Mouse (Mus musculus) forebrain, postnatal 0 days (tissue): ENCODE data around the gene Ing2. TPM values are rescaled to one million over a fixed set of nuclear protein-coding genes. Genes with fewer than 3 reads are reported as not detected.
A peak's percentile ranks its signal among the peaks of the same experiment; 100 is the strongest.

Source experiments
- ATAC-seq: fragments of 200-750 bp; cut with Nextera tagmentation; 2 replicates; pipeline ENCODE4 v1.8.0; 2017; ENCODE audit warnings: mild to moderate bottlenecking, moderate library complexity
- DNase-seq: peaks from one replicate; pipeline ENCODE4 v3.0.0-alpha.2; 2015
- H3K27ac ChIP-seq: fragments of 300-500 bp; sonication (generic); 2 replicates; pipeline ENCODE4 v1.5.1; 2014; ENCODE audit warnings: low read depth, mild to moderate bottlenecking, antibody characterized with exemption, low read length, moderate library complexity, mixed read lengths
- H3K27me3 ChIP-seq: fragments of 300-500 bp; sonication (generic); 2 replicates; pipeline ENCODE4 v1.6.1; 2014; ENCODE audit warnings: mild to moderate bottlenecking, low read length, mixed read lengths; ENCODE audit not compliant: insufficient read depth
- H3K36me3 ChIP-seq: fragments of 300-500 bp; sonication (generic); 2 replicates; pipeline ENCODE4 v1.6.1; 2014; ENCODE audit warnings: mild to moderate bottlenecking, moderate library complexity; ENCODE audit not compliant: insufficient read depth
- H3K4me1 ChIP-seq: fragments of 300-500 bp; sonication (generic); 2 replicates; pipeline ENCODE4 v1.6.1; 2014; ENCODE audit warnings: antibody characterized with exemption; ENCODE audit not compliant: insufficient read depth
- H3K4me2 ChIP-seq: fragments of 300-500 bp; sonication (generic); 2 replicates; pipeline ENCODE4 v1.6.1; 2014; ENCODE audit warnings: low read depth, mild to moderate bottlenecking, moderate library complexity
- H3K4me3 ChIP-seq: fragments of 300-500 bp; sonication (generic); 2 replicates; pipeline ENCODE4 v1.5.1; 2014; ENCODE audit warnings: low read depth, low read length, mixed read lengths
- H3K9ac ChIP-seq: fragments of 300-500 bp; sonication (generic); 2 replicates; pipeline ENCODE4 v1.6.1; 2014; ENCODE audit warnings: mild to moderate bottlenecking
- H3K9me3 ChIP-seq: fragments of 300-500 bp; sonication (generic); 2 replicates; pipeline ENCODE4 v1.6.1; 2016; ENCODE audit warnings: low read length
- CTCF ChIP-seq: sonication (generic); IDR thresholded peaks from 2 replicates; pipeline ENCODE4 v1.5.1; 2016; ENCODE audit warnings: antibody characterized with exemption, control low read depth, low read depth
- WGBS: fragments of 180-500 bp; shearing (Covaris S2); extraction: QIAGEN DNeasy Blood & Tissue Kit; methylation state at CpG from one replicate; pipeline ENCODE4 v1.1.7; 2014; 5-methylcytosine and 5-hydroxymethylcytosine counted together
- polyA plus RNA-seq: library from polyadenylated mRNA; unstranded; fragments of >200 nt; fragmentation: Nextera tagmentation; extraction: Ambion mirVana; gene quantifications from 2 replicates; pipeline ENCODE4 v1.2.1, GENCODE M21; 2015
- total RNA-seq: library from RNA; depleted of rRNA; stranded (reverse); fragments of >200 nt; gene quantifications from 2 replicates; pipeline ENCODE4 v1.2.3, GENCODE M21; 2014

The Ing2 gene
- total and polyA plus RNA-seq, 2 experiments from 2014 or later = 8.9 to 13.1 TPM

- no peaks in the 10 kb centered on the region for H3K9me3 ChIP-seq
- ATAC-seq (no peak), DNase-seq (no peak)
- H3K4me1 ChIP-seq = no peaks in the 10 kb centered on the region
- H3K27ac ChIP-seq = no peak overlapping the region
- TF ChIP-seq CTCF = no peak
- H3K4me3 ChIP-seq = peak overlapping the region; percentile 4; the same call in 1 of the 2 replicates
- H3K9ac ChIP-seq = no peak overlapping the region
- H3K36me3 ChIP-seq = no peaks in the 10 kb centered on the region
- H3K27me3 ChIP-seq = no peaks in the 10 kb centered on the region
- WGBS = 2% methylated on average over 16 of the region's 16 CpGs
- peak overlapping the region; percentile 32 for H3K4me2 ChIP-seq
Measured at GRCm38 (mm10) chr8:47690674-47691078, 15.3 kb upstream of the Ing2 start.

- H3K4me3 ChIP-seq = no peak overlapping the region
- no peak overlapping the region for H3K9ac ChIP-seq
- no peaks in the 10 kb centered on the region for H3K9me3 ChIP-seq
- no peaks in the 10 kb centered on the region for H3K36me3 ChIP-seq
- H3K4me1 ChIP-seq = no peaks in the 10 kb centered on the region
- 59% methylated on average over 12 of the region's 12 CpGs for WGBS
- TF ChIP-seq CTCF = peak; percentile 21; the same call in 1 of the 2 replicates
- DNase-seq = no peak
- H3K27me3 ChIP-seq = no peaks in the 10 kb centered on the region
- H3K4me2 ChIP-seq = no peak overlapping the region
- H3K27ac ChIP-seq = no peak overlapping the region
- ATAC-seq = no peak
Measured at GRCm38 (mm10) chr8:47689704-47690326, 14.5 kb upstream of the Ing2 start.

- Histone ChIP-seq H3K36me3 (no peaks in the 10 kb centered on the region), H3K4me3 (no peak overlapping the region)
- 84% methylated on average over 5 of the region's 5 CpGs for WGBS
Measured at GRCm38 (mm10) chr8:47684441-47684840, 9.1 kb upstream of the Ing2 start.

GRCm38 (mm10) chr8:47683994-47684393, 8.6 kb upstream of the Ing2 start:
- Histone ChIP-seq H3K9me3 (no peaks in the 10 kb centered on the region), H3K36me3 (no peaks in the 10 kb centered on the region), H3K4me3 (no peak overlapping the region), H3K4me2 (no peak overlapping the region), H3K4me1 (0 out of 2 replicates have a peak, but pooled peaks cover 4% of the 10 kb centered on the region), H3K27ac (no peak overlapping the region), H3K9ac (no peak overlapping the region), H3K27me3 (no peaks in the 10 kb centered on the region)
- TF ChIP-seq CTCF = no peak
- ATAC-seq (no peak), DNase-seq (no peak)
- WGBS = 83% methylated on average over 9 of the region's 9 CpGs

More at GRCm38 (mm10) chr8:47684441-47684840, 9.1 kb upstream of the Ing2 start:
- H3K27ac ChIP-seq = no peak overlapping the region
- DNase-seq (no peak), ATAC-seq (no peak)
- no peak overlapping the region for H3K4me2 ChIP-seq
- H3K27me3 ChIP-seq = no peaks in the 10 kb centered on the region
- H3K9ac ChIP-seq = no peak overlapping the region
- 0 out of 2 replicates have a peak, but pooled peaks cover 4% of the 10 kb centered on the region for H3K4me1 ChIP-seq
- no peak for TF ChIP-seq CTCF
- no peaks in the 10 kb centered on the region for H3K9me3 ChIP-seq

GRCm38 (mm10) chr8:47680306-47680705, 5.0 kb upstream of the Ing2 start:
- H3K4me3 ChIP-seq = no peak overlapping the region
- no peaks in the 10 kb centered on the region for H3K9me3 ChIP-seq
- ATAC-seq (peak; percentile 26; the same call in 1 of the 2 replicates), DNase-seq (no peak)
- no peak for TF ChIP-seq CTCF
- no peaks in the 10 kb centered on the region for H3K27me3 ChIP-seq
- 0 out of 2 replicates have a peak, but pooled peaks cover 4% of the 10 kb centered on the region for H3K4me1 ChIP-seq
- no peak overlapping the region for H3K27ac ChIP-seq
- WGBS = 57% methylated on average over 4 of the region's 4 CpGs
- no peak overlapping the region for H3K9ac ChIP-seq
- H3K4me2 ChIP-seq = no peak overlapping the region
- H3K36me3 ChIP-seq = no peaks in the 10 kb centered on the region

- no peaks in the 10 kb centered on the region for H3K36me3 ChIP-seq
- 0 out of 2 replicates have a peak, but pooled peaks cover 4% of the 10 kb centered on the region for H3K4me1 ChIP-seq
- no peak overlapping the region for H3K4me3 ChIP-seq
- H3K27me3 ChIP-seq = no peaks in the 10 kb centered on the region
- H3K9me3 ChIP-seq = no peaks in the 10 kb centered on the region
- no peak overlapping the region for H3K27ac ChIP-seq
- H3K4me2 ChIP-seq = no peak overlapping the region
- ATAC-seq = no peak
- H3K9ac ChIP-seq = no peak overlapping the region
- TF ChIP-seq CTCF = no peak
- 74% methylated on average over 1 of the region's 1 CpGs for WGBS
- DNase-seq = no peak
Measured at GRCm38 (mm10) chr8:47679603-47680002, 4.2 kb upstream of the Ing2 start.

- ATAC-seq (no peak), DNase-seq (no peak)
- H3K4me3 ChIP-seq = peak overlapping the region; percentile 97
- TF ChIP-seq CTCF = no peak
- 37% methylated on average over 2 of the region's 2 CpGs for WGBS
- H3K9me3 ChIP-seq = no peaks in the 10 kb centered on the region
- no peaks in the 10 kb centered on the region for H3K27me3 ChIP-seq
- peak overlapping the region; percentile 72 for H3K4me2 ChIP-seq
- 0 out of 2 replicates have a peak, but pooled peaks cover 4% of the 10 kb centered on the region for H3K4me1 ChIP-seq
- H3K27ac ChIP-seq = no peak overlapping the region
- no peaks in the 10 kb centered on the region for H3K36me3 ChIP-seq
- no peak overlapping the region for H3K9ac ChIP-seq
Measured at GRCm38 (mm10) chr8:47676631-47677030, 1.3 kb upstream of the Ing2 start.
